Mouse (Mus musculus): Measurements from ENCODE around the gene Slc22a3.

DNA sequence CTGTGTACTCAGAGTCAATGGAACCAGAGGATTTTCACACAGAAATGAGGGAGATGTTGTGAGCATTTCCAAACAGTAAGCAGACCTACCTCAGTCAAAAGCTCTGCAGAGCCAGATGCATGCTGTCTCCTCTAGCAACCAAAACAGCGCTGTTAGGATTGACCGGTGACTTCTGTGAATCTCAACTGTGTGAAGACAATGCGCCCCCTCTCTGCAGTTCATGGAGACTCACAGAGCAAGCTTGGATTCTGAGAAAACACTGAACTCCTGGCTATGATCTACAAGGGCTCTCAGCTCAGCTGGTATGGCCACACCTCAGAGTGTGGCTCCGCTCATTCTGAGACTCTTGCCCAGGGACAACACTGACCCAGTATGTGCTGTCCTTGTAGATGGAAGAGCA lies 56.3 kb downstream of the Slc22a3 start:
- TF ChIP-seq CTCF (IDR thresholded peaks at IDR 0.05; ENCODE audit: low read depth, low read length) = no peak
- TF ChIP-seq POLR2A (IDR thresholded peaks at IDR 0.05; ENCODE audit: extremely low read depth, insufficient read depth, low read length) = no peak
